Comparison of ENCODE assay signal across 18 mouse cellular contexts in the genomic region with DNA sequence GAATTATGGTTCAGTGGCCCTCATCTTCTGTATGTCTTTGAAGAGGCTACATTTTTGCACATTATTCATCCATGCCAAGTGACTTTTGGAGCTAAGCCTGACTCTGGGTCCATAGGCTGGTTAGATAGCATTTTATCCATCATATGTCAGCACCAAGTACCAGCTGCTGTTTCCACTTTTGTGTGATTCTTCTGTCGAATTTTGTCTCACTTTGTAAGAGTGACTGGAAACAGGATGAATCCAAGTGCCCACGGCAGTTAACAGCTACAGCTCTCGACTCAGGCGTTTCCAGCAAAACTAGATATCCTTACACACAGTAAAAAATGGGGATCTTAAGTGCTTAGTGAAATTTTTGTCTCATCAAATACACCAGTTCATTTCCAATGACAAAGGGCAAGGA.
DNase-seq lines count a peak whose midpoint lies in the region; ATAC-seq lines count a peak whose summit lies in the region.
"Had no signal": no experiment of that assay in that cellular context is flagged by ENCODE, and none has a peak within 500 bp of the region (broad histone marks: within the 10 kb centered on the region; RNA-seq: fewer than 3 reads in every experiment).

No protein-coding gene starts in this region.

- no peaks in the 10 kb centered on the region for H3K36me3 ChIP-seq in forebrain, embryonic 16.5 days (ENCODE audit: control insufficient read depth, insufficient read depth)
- no peaks in the 10 kb centered on the region for H3K36me3 ChIP-seq in forebrain, embryonic 12.5 days (replicated peaks)
- H3K36me3 ChIP-seq: embryonic facial prominence, embryonic 10.5 days; embryonic facial prominence, embryonic 12.5 days had no signal

- H3K27ac ChIP-seq in forebrain, embryonic 16.5 days (ENCODE audit: low read length) = peak overlapping the region; percentile 26; the same call in 1 of the 2 replicates
- H3K27ac ChIP-seq in forebrain, embryonic 12.5 days = no peak overlapping the region
- H3K27ac ChIP-seq: embryonic facial prominence, embryonic 10.5 days; embryonic facial prominence, embryonic 12.5 days had no signal

- no peak overlapping the region for H3K4me2 ChIP-seq in forebrain, embryonic 16.5 days (ENCODE audit: low read length)
- H3K4me2 ChIP-seq in forebrain, embryonic 12.5 days = no peak overlapping the region
- H3K4me2 ChIP-seq: embryonic facial prominence, embryonic 12.5 days had no signal

- H3K4me1 ChIP-seq in forebrain, embryonic 16.5 days (replicated peaks; ENCODE audit: control insufficient read depth, insufficient read depth, low read length) = peaks cover 24% of the 10 kb centered on the region
- H3K4me1 ChIP-seq in forebrain, embryonic 12.5 days = peaks cover 45% of the 10 kb centered on the region

- H3K4me3 ChIP-seq in forebrain, embryonic 16.5 days (replicated peaks; ENCODE audit: low read length) = no peak overlapping the region
- H3K4me3 ChIP-seq in forebrain, embryonic 12.5 days (replicated peaks) = no peak overlapping the region
- H3K4me3 ChIP-seq: embryonic facial prominence, embryonic 10.5 days; embryonic facial prominence, embryonic 12.5 days had no signal

- no peaks in the 10 kb centered on the region for H3K9me3 ChIP-seq in forebrain, embryonic 16.5 days (ENCODE audit: control insufficient read depth, low read length)
- no peaks in the 10 kb centered on the region for H3K9me3 ChIP-seq in forebrain, embryonic 12.5 days
- H3K9me3 ChIP-seq: embryonic facial prominence, embryonic 10.5 days; embryonic facial prominence, embryonic 12.5 days had no signal

- DNase-seq in frontal cortex, postnatal 10 days (ENCODE audit: low spot score in 2 of 2) = no peak
- peak; percentile 16 to 20 for DNase-seq in left cerebral cortex, postnatal 14 days (ENCODE audit: low spot score in 2 of 2)
- DNase-seq in left cerebral cortex, postnatal 36 days (ENCODE audit: low spot score in 2 of 2) = no peak
- DNase-seq in brain, adult 2 months (ENCODE audit: low read depth, low spot score) = peak; percentile 59
- no peak for DNase-seq in gastrocnemius, postnatal 25 days
- DNase-seq: adrenal gland, adult 2 months; adrenal gland, postnatal 10 days; adrenal gland, postnatal 25 days; cerebellum, adult 11-12 months; cerebellum, adult 2 months; cerebellum, adult 9-10 months; cerebellum, postnatal 25 days had no signal

- no peak overlapping the region for H3K9ac ChIP-seq in forebrain, embryonic 16.5 days (replicated peaks; ENCODE audit: low read depth, low read length)
- H3K9ac ChIP-seq in forebrain, embryonic 12.5 days = no peak overlapping the region
- H3K9ac ChIP-seq: embryonic facial prominence, embryonic 12.5 days had no signal

- no peaks in the 10 kb centered on the region for H3K27me3 ChIP-seq in forebrain, embryonic 16.5 days (replicated peaks; ENCODE audit: control insufficient read depth, insufficient read depth, low read length)
- no peaks in the 10 kb centered on the region for H3K27me3 ChIP-seq in forebrain, embryonic 12.5 days
- H3K27me3 ChIP-seq: embryonic facial prominence, embryonic 12.5 days had no signal

- WGBS in forebrain, embryonic 16.5 days = 53% methylated on average over 4 of the region's 4 CpGs
- WGBS in forebrain, embryonic 12.5 days = 87% methylated on average over 4 of the region's 4 CpGs

- ATAC-seq in forebrain, embryonic 16.5 days = no peak
- ATAC-seq in forebrain, embryonic 12.5 days (ENCODE audit: low FRiP score) = no peak
- peak; percentile 71 for ATAC-seq in frontal cortex, adult (ENCODE audit: low TSS enrichment)
- ATAC-seq: forebrain, embryonic 14.5 days had no signal

- intact Hi-C loops in left cerebral cortex, postnatal 14 days (cut with DNase I) = no loop called here
- intact Hi-C loops in left cerebral cortex, postnatal 36 days (cut with DNase I) = no loop called here

Comparison
In these comparisons a context has a peak if more than half of its experiments do, and no peak if none do; other contexts are left out.
1. DNase-seq: peak in left cerebral cortex, postnatal 14 days (2 of 2) and brain, adult 2 months (single experiment); none in frontal cortex, postnatal 10 days (0 of 2), left cerebral cortex, postnatal 36 days (0 of 2) and gastrocnemius, postnatal 25 days (single experiment).